Mouse (Mus musculus) liver, postnatal 0 days (tissue): ENCODE measurements around the gene Fam114a1.

Experiments
- CTCF ChIP-seq: sonication (generic); IDR thresholded peaks from 2 replicates; pipeline ENCODE4 v1.5.1; 2016; ENCODE audit warnings: antibody characterized with exemption, low read depth
- EP300 ChIP-seq: IDR thresholded peaks from 2 replicates; pipeline ENCODE4 v1.6.1; 2016; ENCODE audit warnings: antibody characterized with exemption, low read depth, mild to moderate bottlenecking

DNA sequence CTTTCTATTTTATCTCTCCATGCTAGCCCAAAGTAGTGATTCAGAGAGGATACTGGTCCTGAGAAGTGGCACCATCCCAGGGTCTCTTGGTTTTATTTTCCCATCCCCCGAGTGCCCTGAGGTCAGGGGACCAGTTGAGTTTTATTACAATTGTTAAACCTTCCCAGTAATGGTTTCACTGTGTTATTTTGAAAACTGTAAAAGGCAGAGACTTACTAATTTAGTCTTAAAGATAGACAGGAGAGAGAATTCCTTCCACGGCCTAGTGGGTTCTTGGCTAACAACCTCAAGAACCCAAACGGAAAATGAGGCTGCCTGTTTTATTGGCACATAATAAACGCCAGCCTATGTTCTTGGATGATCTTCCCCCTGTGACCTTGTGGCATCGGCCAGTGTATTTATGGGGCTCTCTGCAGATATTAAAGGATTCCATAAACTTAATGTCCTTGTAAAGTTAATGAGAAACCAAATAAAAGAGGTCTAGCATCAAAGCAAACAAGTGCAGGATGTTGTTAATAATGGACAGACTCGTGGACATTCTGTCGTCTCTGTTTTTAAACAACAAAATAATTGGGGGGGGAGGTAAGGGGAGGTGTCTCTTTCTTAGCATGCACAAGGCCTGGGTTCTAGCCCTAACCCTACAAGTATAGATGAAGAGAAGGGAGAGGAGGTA is 42.2 kb downstream of the Fam114a1 start:
- TF ChIP-seq CTCF (no peak), EP300 (no peak)
